Mouse (Mus musculus): ENCODE results near the gene Terf2. TPM values are rescaled to one million over a fixed set of nuclear protein-coding genes. Genes with fewer than 3 reads are reported as not detected.
A peak's percentile ranks its signal among the peaks of the same experiment; 100 is the strongest.

The Terf2 gene
- polyA plus RNA-seq, 1 experiment: 12.2 TPM

- DNase-seq: peak; percentile 83
- Histone ChIP-seq H3K36me3 (ENCODE audit: control insufficient read depth, insufficient read depth, low read length) (no peaks in the 10 kb centered on the region), H3K27me3 (replicated peaks; ENCODE audit: control insufficient read depth, insufficient read depth, low read length) (no peaks in the 10 kb centered on the region), H3K27ac (ENCODE audit: insufficient read depth, low read depth, low read length) (no peak overlapping the region), H3K4me1 (ENCODE audit: control insufficient read depth, insufficient read depth, low read length) (no peaks in the 10 kb centered on the region), H3K4me3 (ENCODE audit: insufficient read depth, low read depth, low read length) (no peak overlapping the region)
- 7% methylated on average over 4 of the region's 4 CpGs for WGBS
- TF ChIP-seq CTCF (conservative IDR thresholded peaks at IDR 0.05; ENCODE audit: insufficient read depth, insufficient read length, low read depth, low read length): peak; percentile 91
- no peak for TF ChIP-seq POLR2A (IDR thresholded peaks at IDR 0.05; ENCODE audit: low read depth, low read length)
Measured at GRCm38 (mm10) chr8:107104547-107104946, 8.2 kb upstream of the Terf2 start.

GRCm38 (mm10) chr8:107100635-107101034 lies 4.3 kb upstream of the Terf2 start:
- no peak for TF ChIP-seq POLR2A (IDR thresholded peaks at IDR 0.05; ENCODE audit: low read depth, low read length)
- no peak for TF ChIP-seq CTCF (conservative IDR thresholded peaks at IDR 0.05; ENCODE audit: insufficient read depth, insufficient read length, low read depth, low read length)
- no peak overlapping the region for H3K27ac ChIP-seq (ENCODE audit: insufficient read depth, low read depth, low read length)
- 78% methylated on average over 2 of the region's 2 CpGs for WGBS
- H3K4me1 ChIP-seq (ENCODE audit: control insufficient read depth, insufficient read depth, low read length): no peaks in the 10 kb centered on the region; the same call in 1 of the 2 replicates
- no peak for DNase-seq
- H3K4me3 ChIP-seq (ENCODE audit: insufficient read depth, low read depth, low read length): no peak overlapping the region
- no peaks in the 10 kb centered on the region for H3K27me3 ChIP-seq (replicated peaks; ENCODE audit: control insufficient read depth, insufficient read depth, low read length)
- H3K36me3 ChIP-seq (ENCODE audit: control insufficient read depth, insufficient read depth, low read length): no peaks in the 10 kb centered on the region

GRCm38 (mm10) chr8:107095717-107096365 lies 506 bp downstream of the Terf2 start:
- DNase-seq: no peak
- 2% methylated on average over 53 of the region's 53 CpGs for WGBS
- no peaks in the 10 kb centered on the region for H3K27me3 ChIP-seq (replicated peaks; ENCODE audit: control insufficient read depth, insufficient read depth, low read length)
- no peak for TF ChIP-seq POLR2A (IDR thresholded peaks at IDR 0.05; ENCODE audit: low read depth, low read length)
- TF ChIP-seq CTCF (conservative IDR thresholded peaks at IDR 0.05; ENCODE audit: insufficient read depth, insufficient read length, low read depth, low read length): no peak
- H3K4me3 ChIP-seq (ENCODE audit: insufficient read depth, low read depth, low read length): peak overlapping the region; percentile 79
- no peaks in the 10 kb centered on the region for H3K36me3 ChIP-seq (ENCODE audit: control insufficient read depth, insufficient read depth, low read length)
- H3K4me1 ChIP-seq (ENCODE audit: control insufficient read depth, insufficient read depth, low read length): no peaks in the 10 kb centered on the region; the same call in 1 of the 2 replicates
- H3K27ac ChIP-seq (ENCODE audit: insufficient read depth, low read depth, low read length): peak overlapping the region; percentile 51

- DNase-seq: no peak
- no peak overlapping the region for H3K4me3 ChIP-seq (ENCODE audit: insufficient read depth, low read depth, low read length)
- 87% methylated on average over 7 of the region's 7 CpGs for WGBS
- H3K27me3 ChIP-seq (replicated peaks; ENCODE audit: control insufficient read depth, insufficient read depth, low read length): no peaks in the 10 kb centered on the region
- no peaks in the 10 kb centered on the region for H3K4me1 ChIP-seq (ENCODE audit: control insufficient read depth, insufficient read depth, low read length)
- no peaks in the 10 kb centered on the region for H3K36me3 ChIP-seq (ENCODE audit: control insufficient read depth, insufficient read depth, low read length)
- TF ChIP-seq CTCF (conservative IDR thresholded peaks at IDR 0.05; ENCODE audit: insufficient read depth, insufficient read length, low read depth, low read length) (no peak), POLR2A (IDR thresholded peaks at IDR 0.05; ENCODE audit: low read depth, low read length) (no peak)
- no peak overlapping the region for H3K27ac ChIP-seq (ENCODE audit: insufficient read depth, low read depth, low read length)
Measured at GRCm38 (mm10) chr8:107090531-107090930, 5.8 kb downstream of the Terf2 start.

GRCm38 (mm10) chr8:107088526-107089063 lies 7.8 kb downstream of the Terf2 start:
- H3K27ac ChIP-seq (ENCODE audit: insufficient read depth, low read depth, low read length): no peak overlapping the region
- TF ChIP-seq POLR2A (IDR thresholded peaks at IDR 0.05; ENCODE audit: low read depth, low read length) (no peak), CTCF (conservative IDR thresholded peaks at IDR 0.05; ENCODE audit: insufficient read depth, insufficient read length, low read depth, low read length) (no peak)
- no peaks in the 10 kb centered on the region for H3K36me3 ChIP-seq (ENCODE audit: control insufficient read depth, insufficient read depth, low read length)
- WGBS: 97% methylated on average over 5 of the region's 5 CpGs
- H3K4me1 ChIP-seq (ENCODE audit: control insufficient read depth, insufficient read depth, low read length): no peaks in the 10 kb centered on the region
- no peaks in the 10 kb centered on the region for H3K27me3 ChIP-seq (replicated peaks; ENCODE audit: control insufficient read depth, insufficient read depth, low read length)
- H3K4me3 ChIP-seq (ENCODE audit: insufficient read depth, low read depth, low read length): no peak overlapping the region
- no peak for DNase-seq

GRCm38 (mm10) chr8:107086018-107086417 lies 10.3 kb downstream of the Terf2 start:
- Histone ChIP-seq H3K27ac (ENCODE audit: insufficient read depth, low read depth, low read length) (no peak overlapping the region), H3K4me1 (ENCODE audit: control insufficient read depth, insufficient read depth, low read length) (no peaks in the 10 kb centered on the region), H3K27me3 (replicated peaks; ENCODE audit: control insufficient read depth, insufficient read depth, low read length) (no peaks in the 10 kb centered on the region), H3K4me3 (ENCODE audit: insufficient read depth, low read depth, low read length) (no peak overlapping the region), H3K36me3 (ENCODE audit: control insufficient read depth, insufficient read depth, low read length) (no peaks in the 10 kb centered on the region; the same call in none of the 2 replicates)
- no peak for TF ChIP-seq POLR2A (IDR thresholded peaks at IDR 0.05; ENCODE audit: low read depth, low read length)
- over 99% methylated on average over 5 of the region's 5 CpGs for WGBS
- DNase-seq: no peak

- DNase-seq: no peak
- Histone ChIP-seq H3K4me3 (ENCODE audit: insufficient read depth, low read depth, low read length) (no peak overlapping the region), H3K4me1 (ENCODE audit: control insufficient read depth, insufficient read depth, low read length) (no peaks in the 10 kb centered on the region), H3K36me3 (ENCODE audit: control insufficient read depth, insufficient read depth, low read length) (peaks cover 2% of the 10 kb centered on the region), H3K27me3 (replicated peaks; ENCODE audit: control insufficient read depth, insufficient read depth, low read length) (no peaks in the 10 kb centered on the region), H3K27ac (ENCODE audit: insufficient read depth, low read depth, low read length) (no peak overlapping the region)
- peak; percentile 32; the same call in 1 of the 2 replicates for TF ChIP-seq CTCF (conservative IDR thresholded peaks at IDR 0.05; ENCODE audit: insufficient read depth, insufficient read length, low read depth, low read length)
- TF ChIP-seq POLR2A (IDR thresholded peaks at IDR 0.05; ENCODE audit: low read depth, low read length): no peak
- WGBS: 98% methylated on average over 17 of the region's 17 CpGs
Measured at GRCm38 (mm10) chr8:107085358-107085757, 11.0 kb downstream of the Terf2 start.
